In the genomic region with DNA sequence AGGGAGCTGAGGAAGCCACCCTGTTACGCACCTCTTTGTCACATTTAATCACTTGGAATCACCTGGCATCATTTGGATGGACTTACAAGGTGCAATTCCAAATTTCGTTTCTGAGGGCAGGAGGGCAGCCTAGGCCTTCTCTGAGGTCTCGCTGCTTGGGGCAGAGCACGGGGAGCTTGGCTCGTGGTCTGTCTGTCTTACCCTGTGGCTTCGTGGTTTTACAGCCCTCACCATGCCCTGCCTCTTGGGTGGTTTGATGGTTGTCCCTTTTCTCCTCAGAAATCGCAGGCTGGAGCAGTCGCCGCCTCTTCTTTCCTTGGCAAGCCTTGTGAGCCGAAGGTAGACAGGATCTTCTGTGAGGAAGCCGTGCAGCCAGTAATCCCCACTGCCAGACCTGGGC, we compare ENCODE assay signal across 13 mouse cellular contexts.
"Had no signal": no experiment of that assay in that cellular context is flagged by ENCODE, and none has a peak within 500 bp of the region (broad histone marks: within the 10 kb centered on the region; RNA-seq: fewer than 3 reads in every experiment).

No protein-coding gene starts in this region.

- H3K9ac ChIP-seq: limb, embryonic 12.5 days; liver, embryonic 13.5 days; liver, postnatal 0 days; lung, embryonic 15.5 days had no signal

- ATAC-seq: intestine, postnatal 0 days; liver, postnatal 0 days; midbrain, embryonic 16.5 days had no signal

- H3K4me3 ChIP-seq: left cerebral cortex, adult 2 months; limb, embryonic 12.5 days; liver, embryonic 13.5 days; lung, embryonic 15.5 days had no signal

- H3K27ac ChIP-seq: left cerebral cortex, adult 2 months; liver, embryonic 13.5 days; lung, embryonic 15.5 days had no signal

- H3K27me3 ChIP-seq: limb, embryonic 12.5 days; liver, embryonic 13.5 days; lung, embryonic 15.5 days had no signal

- H3K4me1 ChIP-seq: liver, embryonic 13.5 days; lung, embryonic 15.5 days had no signal

- H3K4me2 ChIP-seq: limb, embryonic 12.5 days; liver, embryonic 13.5 days; lung, embryonic 15.5 days; midbrain, embryonic 11.5 days had no signal

- DNase-seq: kidney, adult 8-10 months; kidney, postnatal 25 days; liver; liver, embryonic 13.5 days; liver, postnatal 0 days; right cerebral cortex, postnatal 14 days; thymus, postnatal 4 days had no signal

- H3K9me3 ChIP-seq: limb, embryonic 12.5 days; liver, embryonic 13.5 days; lung, embryonic 15.5 days had no signal

- H3K36me3 ChIP-seq: limb, embryonic 12.5 days; liver, embryonic 13.5 days; lung, embryonic 15.5 days had no signal
